Mouse (Mus musculus) kidney, postnatal 10 days (tissue): ENCODE data around the gene H2afv.
A peak's percentile ranks its signal among the peaks of the same experiment; 100 is the strongest.
"Not testable (repeated sequence)": the region's sequence is repeated elsewhere in the genome, so short reads cannot be mapped to it uniquely, and the experiment has no call there.

ENCODE experiments used
- DNase-seq: peaks from one replicate; pipeline ENCODE4 v3.0.0; 2021; ENCODE audit warnings: mixed read lengths

The H2afv gene

DNA sequence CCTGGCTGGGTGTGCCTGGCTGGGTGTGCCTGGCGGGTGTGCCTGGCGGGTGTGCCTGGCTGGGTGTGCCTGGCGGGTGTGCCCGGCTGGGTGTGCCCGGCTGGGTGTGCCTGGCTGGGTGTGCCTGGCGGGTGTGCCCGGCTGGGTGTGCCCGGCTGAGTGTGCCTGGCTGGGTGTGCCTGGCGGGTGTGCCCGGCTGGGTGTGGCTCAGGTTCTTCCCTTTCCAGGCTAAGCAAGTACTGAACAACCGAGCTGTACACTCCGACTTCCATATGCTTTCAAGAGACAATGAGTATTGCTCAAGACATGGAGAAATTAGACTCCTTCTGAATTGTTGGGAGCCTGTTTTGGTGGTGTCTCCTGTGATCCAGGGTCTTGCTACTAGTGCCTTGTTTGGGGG is 31.0 kb downstream of the H2afv start:
- DNase-seq, result no peak

GRCm38 (mm10) chr11:6411684-6412083 is 32.6 kb downstream of the H2afv start:
- peak; percentile 90 for DNase-seq

- DNase-seq, result not testable (repeated sequence)
Measured at GRCm38 (mm10) chr11:6410755-6411154, 33.5 kb downstream of the H2afv start.

- peak; percentile 35 for DNase-seq
Measured at GRCm38 (mm10) chr11:6410050-6410602, 34.1 kb downstream of the H2afv start.

GRCm38 (mm10) chr11:6407162-6407621 is 37.1 kb downstream of the H2afv start:
- no peak for DNase-seq

- DNase-seq, result peak; percentile 88
Measured at GRCm38 (mm10) chr11:6406251-6407161, 37.7 kb downstream of the H2afv start.

- peak; percentile 79 for DNase-seq
Measured at GRCm38 (mm10) chr11:6405591-6406081, 38.6 kb downstream of the H2afv start.

DNA sequence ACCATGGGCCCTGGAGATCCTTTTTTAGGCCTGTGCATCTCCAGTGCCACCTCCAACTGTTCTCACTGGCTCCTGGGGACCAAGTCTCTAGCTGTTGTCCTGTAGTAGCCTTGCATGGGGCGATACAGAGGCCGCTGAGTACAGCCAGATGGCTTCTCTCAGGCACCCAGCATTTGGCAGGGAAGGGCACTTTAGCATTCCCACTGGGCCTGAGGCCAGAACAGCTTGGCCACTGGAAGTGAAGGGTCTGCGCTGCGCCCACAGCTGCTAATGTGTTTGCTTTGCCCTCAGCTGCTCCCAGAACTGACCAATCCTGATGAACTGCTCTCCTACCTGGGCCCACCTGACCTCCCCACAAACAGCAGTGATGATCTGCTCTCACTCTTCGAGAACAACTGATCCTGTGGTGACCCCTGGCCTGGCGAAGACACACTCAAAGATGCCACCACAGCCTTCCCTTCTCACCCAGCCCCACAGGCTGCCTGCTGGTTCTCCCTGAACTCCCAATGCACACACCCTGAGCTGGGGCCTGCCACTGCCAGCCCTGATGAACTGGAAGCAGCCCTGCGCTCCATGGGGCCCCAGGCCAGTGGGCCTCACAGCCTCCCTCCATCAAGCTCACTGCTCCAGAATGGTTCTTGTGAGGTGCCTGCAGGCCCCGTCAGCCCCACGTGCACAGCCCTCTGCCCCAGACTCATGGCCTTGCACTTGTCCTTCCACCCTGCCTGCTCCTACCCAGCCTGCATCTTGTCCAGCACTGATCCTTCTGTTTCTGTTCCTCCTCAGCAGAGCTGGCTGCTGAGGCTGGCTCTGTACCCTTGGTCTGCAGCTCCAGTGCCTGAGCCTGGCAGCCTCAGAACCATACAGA is 39.3 kb downstream of the H2afv start:
- DNase-seq, result peak; percentile 47

DNA sequence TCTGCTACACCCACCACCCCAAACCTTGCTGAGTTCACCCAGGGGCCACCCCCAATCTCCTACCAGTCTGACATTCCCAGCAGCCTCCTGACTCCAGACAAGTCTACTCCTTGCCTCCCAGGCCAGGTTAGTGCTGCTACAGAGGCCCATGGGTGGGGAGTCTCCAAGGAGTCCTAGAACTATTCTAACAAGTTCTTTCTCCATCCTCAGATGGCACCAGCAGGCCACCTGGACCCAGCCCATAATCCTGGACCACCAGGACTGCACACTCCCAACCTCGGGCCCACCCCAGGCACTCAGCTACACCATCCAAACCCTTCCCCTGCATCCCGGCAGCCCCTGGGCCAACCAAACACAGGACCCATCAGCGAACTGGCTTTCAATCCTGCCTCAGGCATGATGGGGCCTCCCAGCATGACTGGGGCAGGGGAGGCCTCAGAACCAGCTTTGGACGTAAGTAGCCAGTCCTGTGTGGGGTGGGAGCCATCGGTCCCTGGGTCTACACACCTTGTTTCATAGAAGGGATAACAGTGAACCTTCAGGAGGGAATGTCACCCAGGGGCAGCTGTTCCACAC is 40.3 kb downstream of the H2afv start:
- DNase-seq, result no peak

DNA sequence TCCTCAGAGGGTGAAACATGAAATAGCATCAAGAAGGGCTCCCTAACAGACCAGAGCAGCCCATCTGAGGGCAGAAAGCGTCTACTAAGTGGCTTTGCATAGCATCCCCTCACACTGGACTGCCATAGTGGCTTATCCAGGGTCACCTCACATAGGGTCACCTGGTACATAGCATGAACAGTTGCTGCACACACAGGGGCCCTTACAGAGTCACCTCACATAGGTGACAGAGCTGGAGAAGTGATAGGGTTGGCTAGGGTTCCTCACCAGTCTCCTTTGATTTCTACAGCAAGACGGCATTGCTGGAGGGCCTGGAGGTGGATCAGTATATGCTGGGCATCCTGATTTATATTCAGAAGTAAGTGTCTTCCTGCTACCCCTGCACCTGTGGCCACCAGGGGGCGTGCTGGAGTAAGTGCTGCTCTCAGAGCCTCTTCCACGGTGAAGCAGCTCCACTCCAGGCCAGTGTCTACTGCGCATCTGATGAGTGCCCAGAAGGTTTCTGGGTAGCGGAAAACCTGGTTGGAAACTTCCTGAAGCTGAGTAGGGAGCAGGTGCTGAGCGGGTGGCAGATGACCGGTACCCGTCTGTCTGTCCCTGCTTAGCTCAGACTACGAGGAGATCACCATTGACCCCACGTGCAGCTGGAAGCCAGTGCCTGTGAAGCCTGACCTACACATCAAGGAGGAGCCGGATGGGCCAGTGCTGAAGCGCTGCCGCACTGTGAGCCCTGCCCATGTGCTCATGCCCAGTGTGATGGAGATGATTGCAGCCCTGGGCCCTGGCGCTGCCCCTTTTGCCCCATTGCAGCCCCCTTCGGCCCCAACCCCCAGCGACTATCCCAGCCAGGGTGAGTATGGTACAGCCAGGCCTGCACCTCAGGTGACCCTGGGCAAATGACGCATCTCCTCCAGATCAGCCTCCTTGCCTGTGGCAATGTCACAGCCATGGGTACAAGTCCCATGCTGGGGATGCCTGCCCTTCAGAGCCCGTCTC is 41.4 kb downstream of the H2afv start:
- DNase-seq, result peak; percentile 85

DNA sequence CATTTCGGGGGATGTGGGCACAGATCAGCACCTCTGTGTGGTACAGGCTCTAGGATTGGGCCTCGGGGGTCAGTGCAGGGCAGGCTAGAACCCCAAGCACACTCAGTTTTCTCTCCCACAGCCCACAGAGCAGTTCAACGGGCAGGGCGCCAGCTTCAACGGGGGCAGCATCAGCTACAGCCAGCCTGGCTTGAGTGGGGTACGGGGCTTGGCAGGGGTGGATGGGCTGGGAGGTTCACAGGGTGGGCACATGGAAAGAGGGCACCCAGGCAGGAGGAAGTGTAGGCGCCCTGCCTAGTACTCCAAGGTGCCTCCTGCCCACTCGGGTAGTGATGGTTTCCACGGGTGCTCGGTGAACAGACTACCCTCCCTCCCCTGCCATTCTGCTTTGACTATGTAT is 46.1 kb downstream of the H2afv start:
- peak; percentile 26 for DNase-seq

DNA sequence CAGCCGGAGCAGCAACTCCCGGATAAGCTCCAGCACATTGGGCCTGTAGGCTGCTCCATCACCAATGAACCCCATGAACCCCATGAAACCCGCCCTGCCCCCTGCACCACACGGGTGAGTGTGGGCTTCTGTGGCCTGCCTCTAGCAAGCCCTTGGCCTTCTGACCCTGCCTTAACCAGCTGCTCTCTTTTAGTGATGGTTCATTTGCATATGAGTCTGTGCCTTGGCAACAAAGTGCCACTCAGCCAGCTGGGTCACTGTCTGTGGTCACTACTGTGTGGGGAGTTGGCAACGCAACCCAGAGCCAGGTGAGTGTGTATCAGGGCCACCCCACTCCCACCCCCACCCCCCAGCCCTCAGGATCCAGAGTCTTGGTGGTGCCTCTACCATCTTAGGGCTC is 48.7 kb downstream of the H2afv start:
- peak; percentile 7 for DNase-seq

- peak; percentile 5 for DNase-seq
Measured at GRCm38 (mm10) chr11:6393866-6394265, 50.4 kb downstream of the H2afv start.

DNA sequence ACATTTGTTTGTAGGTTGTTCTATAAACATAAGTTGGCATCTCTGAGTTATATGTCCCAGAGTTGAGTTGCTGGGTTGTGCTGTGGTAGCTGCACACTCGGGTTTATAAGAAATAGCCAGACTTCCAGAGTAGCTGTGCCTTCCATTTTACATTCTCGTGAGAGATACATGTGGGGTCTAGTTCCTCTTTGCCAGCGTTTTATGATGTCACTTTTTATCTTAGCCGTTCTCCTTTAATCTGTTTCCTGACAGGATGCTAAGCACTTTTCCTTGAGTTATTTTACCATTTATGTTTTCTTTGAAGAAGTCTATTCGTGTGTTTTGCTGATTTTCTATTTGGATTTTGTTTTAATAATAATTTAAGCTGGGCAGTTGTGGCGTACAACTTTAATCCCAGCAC is 51.4 kb downstream of the H2afv start:
- no peak for DNase-seq

- DNase-seq, result peak; percentile 5
Measured at GRCm38 (mm10) chr11:6391516-6392276, 52.5 kb downstream of the H2afv start.

DNA sequence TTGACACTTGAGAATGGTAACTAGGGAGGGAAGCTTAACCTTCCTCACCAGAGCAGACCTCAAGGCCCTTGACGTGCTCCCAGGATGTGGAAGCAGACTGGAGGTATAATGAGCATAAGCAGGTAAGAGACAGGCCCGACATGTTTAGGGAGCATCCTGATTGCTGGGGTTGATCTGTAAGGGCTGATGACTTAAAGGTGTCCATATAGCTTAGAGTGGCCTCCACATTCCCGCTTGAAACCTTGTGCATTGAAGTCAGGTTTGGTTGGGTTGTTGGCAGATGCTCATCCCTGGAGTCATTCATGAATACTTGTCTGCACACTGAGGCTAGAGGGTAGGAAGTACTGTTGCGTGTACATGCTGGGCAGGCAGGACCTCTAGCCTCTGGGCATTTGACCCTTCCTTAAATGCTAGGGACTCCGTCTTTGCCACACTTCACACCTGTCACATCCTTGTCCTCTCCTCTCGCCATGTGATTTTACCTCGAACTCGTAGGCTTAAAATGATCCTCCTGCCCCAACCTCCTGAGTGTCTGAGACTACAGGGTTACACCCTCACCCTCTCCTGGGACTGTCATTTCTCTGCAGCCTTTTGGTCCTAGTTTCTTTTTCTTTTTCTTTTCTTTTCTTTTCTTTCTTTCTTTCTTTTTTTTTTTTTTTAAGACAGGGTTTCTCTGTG is 53.7 kb downstream of the H2afv start:
- DNase-seq, result peak; percentile 3

GRCm38 (mm10) chr11:6389483-6389921 is 54.7 kb downstream of the H2afv start:
- DNase-seq, result peak; percentile 45

- peak; percentile 98 for DNase-seq
Measured at GRCm38 (mm10) chr11:6388726-6389413, 55.4 kb downstream of the H2afv start, which contains the start of gene Zmiz2. Zmiz2 (plus strand) TSS chr11:6389074.

GRCm38 (mm10) chr11:6388126-6388725 is 56.0 kb downstream of the H2afv start:
- DNase-seq, result no peak
